Mouse (Mus musculus): ENCODE results near the gene Ubap2l.

The Ubap2l gene

DNA sequence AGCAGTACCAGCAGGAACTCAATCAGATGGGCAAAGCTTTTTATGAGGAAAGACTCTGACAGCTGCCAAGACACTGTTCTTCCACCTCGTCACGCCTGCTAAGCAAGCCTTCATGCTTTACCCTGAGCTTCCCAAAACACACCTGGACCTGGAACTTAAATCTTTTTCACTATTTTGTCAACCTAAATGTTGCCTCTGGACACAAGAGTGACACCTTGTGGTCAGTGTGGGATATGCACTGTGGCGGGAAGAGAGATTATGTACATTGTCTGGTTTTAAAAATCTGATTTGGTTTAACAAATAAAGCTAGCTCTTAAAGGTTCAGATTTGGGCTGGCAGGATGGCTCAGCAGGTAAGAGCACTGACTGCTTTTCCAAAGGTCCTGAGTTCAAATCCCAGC is 13.1 kb upstream of the Ubap2l start:
- peak; percentile 35 for DNase-seq

DNA sequence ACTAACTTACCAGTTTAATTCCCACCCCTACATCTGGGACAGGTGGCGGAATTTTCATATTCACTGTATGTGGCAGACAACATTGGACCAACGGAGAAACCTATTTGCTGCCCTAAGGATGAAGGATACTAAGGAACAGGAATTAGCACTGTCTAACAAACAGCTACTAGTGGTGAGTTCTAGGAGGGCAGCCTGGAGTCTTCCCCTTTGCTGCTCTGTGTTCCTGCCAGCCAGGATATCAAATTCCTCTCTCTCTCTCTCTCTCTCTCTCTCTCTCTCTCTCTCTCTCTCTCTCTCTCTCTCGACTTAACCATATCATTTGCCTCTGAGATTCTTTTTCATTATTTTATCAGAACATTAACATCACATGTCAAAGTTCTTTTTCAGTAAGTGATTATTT is 12.0 kb upstream of the Ubap2l start:
- no peak for DNase-seq

DNA sequence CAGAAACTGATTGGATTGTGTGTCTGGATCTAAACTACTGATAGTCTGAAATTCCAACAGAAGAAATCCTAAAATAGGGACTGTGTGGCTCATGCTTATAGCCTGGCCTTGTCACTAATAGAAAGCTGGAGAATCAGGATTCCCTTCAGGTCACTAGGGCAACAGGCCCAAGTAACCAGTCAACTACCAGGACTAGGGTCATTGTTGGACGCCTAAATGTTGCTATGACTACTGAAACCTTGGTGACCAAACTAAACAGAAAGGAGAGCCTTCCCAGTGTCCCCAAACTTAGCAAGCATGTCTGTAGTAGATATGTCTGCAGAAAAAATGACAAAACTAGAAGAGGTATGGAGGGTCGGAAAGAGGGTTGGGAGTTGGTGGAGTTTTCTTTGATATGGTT is 10.1 kb upstream of the Ubap2l start:
- no peak for DNase-seq

DNA sequence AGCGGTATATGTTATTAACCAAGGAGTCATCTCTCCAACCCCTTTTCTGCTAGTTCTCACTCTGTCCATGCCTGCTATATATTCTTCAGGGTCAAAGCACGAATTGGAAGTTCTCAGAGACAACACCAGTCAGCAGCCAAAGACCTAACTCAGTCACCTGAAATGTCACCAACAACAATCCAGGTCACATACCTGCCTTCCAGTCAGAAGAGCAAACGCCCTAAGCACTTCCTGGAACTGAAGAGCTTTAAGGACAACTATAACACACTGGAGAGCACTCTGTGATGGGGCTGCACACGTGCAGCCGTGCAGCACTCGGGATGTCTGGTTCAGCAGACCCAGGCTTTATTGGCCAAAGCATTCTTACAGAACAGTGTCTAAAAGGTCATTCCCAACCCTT is 9.1 kb upstream of the Ubap2l start:
- no peak for DNase-seq

DNA sequence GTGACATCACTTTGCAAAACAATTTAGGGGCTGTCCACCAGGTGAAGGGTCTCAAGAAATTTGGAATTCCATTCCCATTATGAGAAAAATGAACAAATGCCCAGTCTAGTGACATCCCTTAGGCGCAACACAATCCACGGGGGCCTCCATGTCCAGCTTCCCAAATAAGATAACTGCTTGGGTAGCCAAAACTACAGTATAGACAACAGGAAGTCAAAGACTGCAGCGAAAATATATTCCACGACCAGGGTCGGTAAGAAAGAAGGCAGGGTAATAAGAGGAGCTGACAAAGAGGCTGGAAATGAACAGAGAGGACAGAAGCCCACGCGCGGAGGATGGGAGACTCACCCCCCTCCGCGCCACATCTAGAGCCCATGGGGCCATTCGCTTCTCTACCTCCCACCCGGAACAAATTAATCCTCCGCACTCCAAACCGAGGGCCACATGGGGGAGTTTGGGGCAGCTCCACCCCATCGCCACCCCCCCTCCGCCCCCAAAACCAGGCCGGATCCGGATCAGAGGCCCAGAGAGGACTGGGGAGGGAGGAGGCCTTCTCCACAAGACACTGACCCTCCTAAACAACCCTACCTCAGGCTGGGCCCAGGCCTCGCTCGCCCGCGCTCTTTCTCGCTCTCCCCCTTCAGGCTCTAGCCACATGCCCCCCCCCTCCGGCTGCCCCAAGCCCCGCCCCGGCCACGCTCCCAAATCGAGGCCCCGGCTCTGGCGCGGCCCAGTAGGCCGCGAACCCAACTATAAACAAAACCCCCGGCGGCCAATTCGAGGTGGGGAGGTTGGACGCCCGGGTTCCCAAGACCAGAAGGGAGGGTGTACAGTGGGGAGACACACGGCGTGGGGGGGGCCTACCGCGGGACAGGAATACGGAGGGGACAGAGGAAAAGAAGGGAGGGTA is 732 bp downstream of the Ubap2l start, which contains the start of gene 4933434E20Rik:
Gene 4933434E20Rik (plus strand): TSS at position 196 of the 910 bp plus-strand sequence.
- DNase-seq: no peak

DNA sequence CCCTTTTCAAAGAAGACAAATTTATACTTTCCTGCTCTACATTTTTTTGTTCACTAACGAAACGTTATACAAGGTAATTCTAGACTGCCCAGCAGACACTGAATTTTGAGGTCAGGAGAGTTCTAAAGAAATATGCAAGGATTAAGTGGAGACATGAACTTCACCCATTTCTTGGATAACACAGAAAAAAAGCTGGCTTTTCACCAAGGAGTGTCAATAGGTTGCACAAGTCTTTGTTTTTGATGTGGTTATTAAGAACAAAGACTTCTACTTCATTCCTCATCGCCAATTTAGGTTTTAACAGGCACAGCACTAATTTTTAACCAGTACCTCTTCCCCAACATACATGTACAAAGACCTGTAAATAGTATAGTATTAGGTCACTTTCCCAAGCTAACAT is 2.7 kb downstream of the Ubap2l start:
- DNase-seq: no peak

DNA sequence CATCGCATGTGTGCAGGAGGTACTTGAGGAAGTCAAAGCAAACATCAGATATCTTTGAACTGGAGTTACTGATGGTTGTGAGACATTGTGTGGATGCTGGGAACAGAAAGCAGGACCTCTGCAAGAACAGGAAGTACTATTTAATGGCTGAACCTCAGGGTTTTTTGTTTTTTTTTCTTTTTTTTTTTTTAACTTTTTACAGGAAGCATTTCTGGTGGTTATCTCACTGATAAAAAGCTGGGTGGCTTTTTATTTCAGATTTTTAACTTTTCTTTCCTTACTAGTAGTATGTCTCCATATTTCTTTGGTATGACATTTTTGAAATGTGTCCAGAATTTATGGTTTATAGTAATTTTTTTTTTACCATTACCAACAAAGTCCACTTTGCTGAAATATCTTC is 16.2 kb downstream of the Ubap2l start:
- no peak for DNase-seq

DNA sequence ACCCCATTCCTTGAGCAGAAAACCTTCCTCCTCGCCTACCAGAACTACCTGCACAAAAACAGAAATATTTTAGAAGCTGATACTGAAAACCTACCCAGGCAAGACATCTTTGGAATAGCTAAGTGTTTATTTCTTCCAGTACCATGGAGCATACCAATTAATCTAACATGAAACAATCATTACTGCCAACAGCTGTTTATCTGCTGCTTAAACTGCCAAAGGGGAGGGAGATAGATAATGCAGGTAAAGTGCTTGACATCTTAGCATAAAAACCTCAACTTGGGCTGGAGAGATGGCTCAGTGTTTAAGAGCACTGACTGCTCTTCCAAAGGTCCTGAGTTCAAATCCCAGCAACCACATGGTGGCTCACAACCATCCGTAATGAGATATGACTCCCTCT is 17.8 kb downstream of the Ubap2l start:
- DNase-seq: no peak

DNA sequence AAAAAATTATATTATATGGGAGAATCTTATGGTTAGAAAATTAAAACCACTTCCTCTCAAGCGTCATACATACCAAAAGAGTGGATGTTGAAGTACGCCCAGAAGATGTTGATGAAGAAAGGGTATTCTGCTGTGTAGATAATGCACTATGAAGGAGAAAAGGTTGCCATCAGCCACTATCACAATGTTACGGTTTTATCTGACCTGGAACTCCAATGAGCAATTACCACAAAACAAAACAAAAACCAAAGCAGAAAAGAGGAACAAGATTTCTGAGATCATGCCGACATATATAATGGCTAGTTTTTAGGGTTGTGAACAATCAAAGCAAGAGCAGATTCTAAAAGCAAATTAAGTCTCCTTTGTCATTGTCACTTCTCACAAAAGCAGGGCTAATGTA is 35.8 kb downstream of the Ubap2l start:
- DNase-seq: no peak

DNA sequence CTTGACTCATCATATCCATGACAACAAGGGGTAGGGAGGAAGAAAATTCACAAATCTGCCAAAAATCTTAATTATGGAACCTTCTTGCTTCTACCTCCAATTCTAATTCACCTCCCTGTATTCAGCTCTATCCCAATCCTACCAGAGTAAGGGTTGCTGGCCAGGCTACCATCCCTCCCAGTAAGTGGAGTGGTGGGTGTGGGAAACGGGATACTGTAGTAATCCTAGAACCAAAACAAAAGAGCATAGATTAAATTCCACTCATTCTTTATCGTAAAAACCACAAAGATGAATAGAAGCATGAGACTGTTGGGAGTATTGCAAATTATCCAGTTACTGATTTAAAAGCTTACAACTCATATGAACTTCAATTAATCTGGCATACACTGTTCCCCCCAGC is 42.1 kb downstream of the Ubap2l start:
- no peak for DNase-seq

DNA sequence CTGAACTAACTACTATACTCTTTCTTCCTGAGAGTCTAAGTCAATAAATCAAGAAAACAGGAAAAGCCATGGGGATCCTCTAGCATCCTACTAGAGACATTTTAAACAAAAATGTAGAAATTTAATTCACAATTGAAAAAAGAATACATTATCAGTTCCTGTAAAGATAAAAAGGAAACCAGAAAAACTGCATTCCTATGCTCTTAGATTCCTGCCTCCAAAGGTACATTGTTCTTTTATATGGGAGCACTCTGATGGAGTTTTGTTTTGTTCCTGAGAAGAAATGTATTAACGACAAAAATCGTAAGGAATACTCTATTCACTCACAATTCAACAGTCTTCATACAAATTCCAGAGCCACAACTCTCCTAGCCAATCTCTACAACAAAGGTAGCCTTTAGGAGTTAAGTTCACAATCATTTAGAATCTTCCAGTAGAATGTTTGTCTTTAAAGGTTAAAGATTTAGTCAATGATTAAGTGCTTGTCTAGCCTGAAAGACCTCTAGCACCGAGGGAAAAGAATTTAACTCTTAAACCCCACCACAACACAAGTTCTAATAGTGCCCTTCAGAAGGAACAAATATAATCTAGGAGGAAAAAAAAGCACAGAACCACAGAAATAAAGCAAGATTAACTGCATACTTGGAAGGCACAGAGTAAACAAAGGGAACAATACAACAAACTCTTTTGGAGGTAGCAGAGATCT is 48.2 kb downstream of the Ubap2l start:
- no peak for DNase-seq

DNA sequence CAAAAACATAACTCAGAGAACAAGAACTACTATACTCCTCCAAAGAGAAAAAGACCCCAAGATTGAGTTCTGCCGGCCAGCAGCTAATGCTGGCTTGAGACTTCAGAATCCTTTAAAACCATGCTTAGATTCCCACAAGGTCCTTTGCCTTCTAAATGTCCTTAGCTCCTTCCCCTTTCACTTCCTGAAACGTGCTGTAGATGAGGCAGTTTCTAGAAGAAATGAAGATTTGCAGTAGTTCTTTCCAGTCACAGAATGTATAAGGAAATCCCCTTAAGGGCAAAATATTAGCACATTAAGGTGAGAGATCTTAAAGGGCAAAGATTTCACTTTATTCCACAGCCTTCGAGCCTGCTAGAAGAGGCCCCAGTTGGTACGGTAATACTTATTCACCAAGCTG is 52.6 kb downstream of the Ubap2l start:
- DNase-seq: no peak

DNA sequence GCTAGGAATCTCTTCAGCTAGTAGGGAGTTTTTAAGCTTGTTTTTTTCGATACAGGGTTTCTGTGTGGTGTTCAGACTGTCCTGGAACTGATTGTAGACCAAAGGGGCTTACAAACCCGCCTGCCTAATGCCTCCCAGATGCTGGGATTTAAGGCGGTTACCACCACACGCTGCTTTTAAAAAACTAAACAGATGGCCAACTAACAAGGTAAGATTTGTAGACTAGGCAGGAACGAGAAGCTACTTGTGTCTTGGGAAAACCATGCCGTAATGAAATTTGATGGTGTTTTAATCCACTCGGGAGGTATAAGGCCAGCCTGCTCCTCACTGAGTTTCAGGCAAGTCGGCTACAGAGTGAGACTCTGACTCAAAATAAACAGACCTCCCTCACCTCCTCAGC is 53.3 kb downstream of the Ubap2l start:
- no peak for DNase-seq

DNA sequence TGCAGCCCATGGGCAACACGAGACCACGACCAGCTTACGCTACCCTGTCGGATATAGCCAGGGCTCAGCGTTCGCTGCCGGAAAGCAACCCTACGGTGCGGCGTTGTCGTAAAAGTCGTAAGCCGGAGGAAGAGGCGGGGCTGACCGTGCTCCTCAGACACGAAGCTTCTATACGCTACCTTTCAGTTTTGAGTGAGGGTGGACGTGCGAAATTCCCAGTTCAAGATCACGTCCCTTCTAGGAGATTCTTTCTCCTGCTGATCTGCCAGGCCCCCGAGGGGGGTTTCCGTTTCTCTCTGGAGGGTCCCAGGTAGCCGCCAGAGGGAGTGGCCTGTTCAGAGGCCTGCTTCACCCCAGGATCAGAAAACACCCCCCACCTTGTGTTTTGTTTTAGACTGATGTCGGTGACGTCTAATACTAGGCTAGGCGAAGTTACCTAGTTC is 53.8 kb downstream of the Ubap2l start, which contains the start of gene Hax1:
Gene Hax1 (minus strand): TSS at position 169 of the 443 bp plus-strand sequence.
- DNase-seq: peak; percentile 93

DNA sequence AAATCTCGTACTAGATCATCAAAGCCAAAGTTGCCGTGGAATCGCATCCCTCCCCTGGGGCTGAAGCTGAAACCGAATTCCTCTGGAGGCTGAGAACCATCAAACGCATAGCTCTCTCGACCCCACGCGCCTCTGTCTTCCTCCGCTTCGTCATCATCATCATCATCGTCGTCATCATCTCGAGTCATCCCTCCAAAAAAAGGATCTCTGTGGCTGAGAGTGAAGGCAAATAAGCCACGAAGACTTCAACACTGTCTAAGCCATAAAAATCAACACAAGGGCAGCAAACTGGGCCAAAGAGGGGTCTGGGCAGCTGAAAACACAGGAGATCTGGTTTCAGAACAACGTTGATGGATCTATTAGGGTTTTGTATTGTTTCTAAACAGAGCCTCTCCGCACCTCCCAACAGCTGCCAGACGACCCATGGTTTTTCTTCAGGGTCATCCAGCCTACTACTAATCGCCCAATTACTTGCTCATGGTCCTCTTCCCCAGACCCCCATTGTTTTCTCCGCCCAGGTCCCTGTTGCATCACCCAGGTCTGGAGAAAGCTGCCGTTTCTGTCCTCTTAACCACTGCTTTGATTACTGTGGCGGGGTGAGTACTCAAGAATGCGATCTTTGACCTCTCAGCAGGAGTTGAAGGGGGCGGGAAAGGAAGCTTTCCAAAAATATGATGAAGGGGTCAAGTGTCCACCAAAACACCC is 54.5 kb downstream of the Ubap2l start:
- no peak for DNase-seq

DNA sequence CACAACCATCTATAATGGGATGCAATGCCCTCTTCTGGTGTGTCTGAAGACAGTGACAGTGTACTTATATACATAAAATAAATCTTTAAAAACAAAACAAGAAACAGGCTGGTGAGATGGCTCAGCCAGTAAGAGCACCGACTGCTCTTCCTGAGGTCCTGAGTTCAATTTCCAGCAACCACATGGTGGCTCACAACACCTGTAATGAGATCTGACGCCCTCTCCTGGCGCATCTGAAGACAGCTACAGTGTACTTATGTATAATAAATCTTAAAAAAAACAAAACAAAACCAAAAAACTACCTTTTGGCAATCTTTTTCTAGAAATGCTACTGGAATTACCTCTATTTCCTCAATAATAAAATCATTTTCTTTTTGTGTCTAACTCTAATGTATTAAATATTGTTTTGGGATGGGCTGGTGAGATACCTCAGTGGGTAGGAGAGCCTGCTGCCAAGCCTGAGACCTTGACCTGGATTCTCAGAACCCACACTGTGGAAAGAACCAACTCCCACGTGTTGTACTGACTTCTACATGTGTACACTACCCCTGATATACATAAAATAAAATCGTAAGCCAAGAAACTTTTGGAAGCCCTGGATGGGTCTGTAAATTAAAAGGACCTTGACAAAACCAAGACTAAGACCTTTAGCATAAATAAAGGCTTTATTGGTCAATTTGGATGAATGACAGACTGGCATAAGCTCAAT is 57.5 kb downstream of the Ubap2l start:
- no peak for DNase-seq

DNA sequence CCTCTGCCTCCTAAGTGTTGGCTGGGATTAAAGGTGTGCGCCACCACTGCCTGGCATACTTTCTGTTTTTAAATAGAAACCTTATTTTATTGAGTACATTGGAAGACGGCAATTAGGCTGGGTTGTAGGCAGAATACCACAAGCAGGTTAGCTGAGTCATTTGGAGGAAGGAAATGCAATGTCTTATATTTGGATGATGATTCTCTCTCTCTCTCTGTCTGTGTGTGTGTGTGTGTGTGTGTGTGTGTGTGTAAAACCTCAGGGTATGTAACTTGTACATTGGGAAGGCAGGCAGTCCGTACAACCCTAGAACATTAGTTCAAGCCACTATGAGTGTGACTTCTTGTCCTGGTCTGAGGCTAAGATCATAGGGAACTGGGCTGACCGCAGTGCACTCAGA is 64.6 kb downstream of the Ubap2l start:
- no peak for DNase-seq

DNA sequence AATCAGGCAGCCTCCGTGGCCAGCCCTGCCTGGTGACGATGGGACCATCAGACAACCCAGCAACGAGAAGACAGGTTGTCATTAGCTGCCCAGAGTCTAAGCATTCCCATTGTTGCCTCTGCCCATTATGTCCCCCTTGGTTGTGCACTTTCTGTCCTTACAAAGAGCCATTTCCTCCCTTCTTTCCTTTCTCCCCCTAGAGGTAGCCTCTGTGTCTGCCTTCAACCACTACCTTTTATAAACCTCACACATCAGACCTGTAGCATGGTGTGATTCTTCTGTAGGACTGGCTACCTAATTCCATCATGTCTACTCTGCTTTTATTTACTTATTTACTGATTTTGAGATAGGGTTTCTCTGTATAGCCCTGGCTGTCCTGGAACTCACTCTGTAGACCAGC is 65.2 kb downstream of the Ubap2l start:
- DNase-seq: no peak

DNA sequence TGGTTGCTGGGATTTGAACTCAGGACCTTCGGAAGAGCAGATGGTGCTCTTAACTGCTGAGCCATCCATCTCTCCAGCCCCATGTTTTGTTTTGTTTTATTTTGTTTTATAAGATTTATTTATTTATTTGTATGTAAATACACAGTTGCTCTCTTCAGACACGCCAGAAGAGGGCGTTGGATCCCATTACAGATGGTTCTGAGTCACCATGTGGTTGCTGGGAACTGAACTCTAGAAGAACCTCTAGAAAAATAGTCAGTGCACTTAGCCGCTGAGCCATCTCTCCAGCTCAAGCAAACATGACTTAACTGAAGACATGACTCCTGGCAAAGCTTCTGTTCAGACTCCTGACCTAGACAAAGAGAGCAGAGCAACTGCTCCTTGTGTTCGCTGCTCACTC is 70.0 kb downstream of the Ubap2l start:
- no peak for DNase-seq

DNA sequence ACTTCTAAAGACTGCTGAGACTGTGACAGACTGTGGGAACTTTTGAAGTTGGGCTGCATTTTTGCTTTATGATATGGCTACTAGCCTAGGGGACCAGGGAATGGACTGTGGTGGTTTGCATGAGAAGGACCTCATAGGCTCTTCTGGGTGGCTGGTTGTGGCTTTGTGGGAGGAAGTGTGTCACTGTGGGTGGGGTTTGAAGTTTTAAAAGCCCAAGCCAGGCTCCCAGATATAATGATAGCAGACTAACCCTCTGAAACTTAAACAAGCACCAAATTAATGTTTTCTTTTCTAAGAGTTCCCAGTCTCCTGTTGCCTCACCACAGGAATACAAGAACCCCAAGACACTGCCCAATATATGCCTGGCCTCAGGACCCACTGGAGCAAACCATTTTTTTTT is 75.6 kb downstream of the Ubap2l start:
- DNase-seq: no peak

DNA sequence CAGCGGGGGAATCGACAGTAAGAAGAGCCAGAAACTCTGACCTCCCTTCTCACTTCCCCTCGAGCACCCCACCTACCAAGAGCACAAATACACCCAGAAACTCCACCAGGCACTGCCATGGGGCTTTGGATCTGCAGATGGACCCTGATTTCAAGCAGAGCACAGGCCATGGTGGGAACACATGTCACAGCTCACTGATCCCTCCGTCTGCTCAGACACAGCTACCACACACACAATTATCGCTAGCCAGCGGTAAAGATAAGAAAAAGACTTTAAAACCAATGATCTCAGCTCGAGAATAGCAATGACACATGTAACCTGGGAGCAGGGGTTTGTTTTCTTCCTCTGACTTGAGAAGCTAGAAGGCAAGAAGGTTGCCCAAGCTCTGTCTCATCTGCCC is 83.9 kb downstream of the Ubap2l start:
- no peak for DNase-seq

DNA sequence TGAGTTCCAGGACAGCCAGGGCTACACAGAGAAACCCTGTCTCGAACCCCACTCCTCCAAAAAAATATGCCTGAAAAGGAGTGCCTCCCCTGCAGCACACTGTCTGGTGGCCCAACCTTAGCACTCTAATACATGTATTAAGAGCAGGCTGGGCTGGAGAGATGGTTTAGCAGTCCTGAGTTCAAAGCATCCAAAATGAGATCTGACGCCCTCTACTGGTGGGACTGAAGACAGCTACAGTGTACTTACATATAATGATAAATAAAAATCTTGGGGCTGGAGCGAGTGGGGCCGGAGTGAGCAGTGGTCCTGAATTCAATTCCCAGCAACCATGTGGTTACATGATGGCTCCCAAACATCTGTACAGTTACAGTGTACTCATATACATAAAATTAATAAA is 85.5 kb downstream of the Ubap2l start:
- no peak for DNase-seq

DNA sequence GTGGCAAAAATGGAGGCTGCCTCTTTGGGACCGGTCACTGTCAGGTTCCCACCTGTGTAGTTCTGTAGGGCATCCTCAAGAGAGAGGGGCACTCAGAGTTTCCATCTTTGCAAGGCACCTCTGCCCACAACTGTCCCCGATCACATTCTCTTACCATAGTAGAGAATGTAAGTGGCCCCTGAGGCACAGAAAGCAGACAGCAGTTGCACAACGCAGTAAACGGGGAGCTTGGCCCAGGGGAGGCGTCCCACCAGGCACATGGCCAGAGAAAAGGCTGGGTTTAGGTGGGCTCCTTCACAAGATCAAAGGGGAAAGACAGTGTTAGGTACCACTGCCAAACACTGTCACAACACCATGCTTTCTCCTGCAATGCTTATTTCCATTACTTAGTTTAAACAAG is 86.5 kb downstream of the Ubap2l start:
- no peak for DNase-seq
